Mouse (Mus musculus): ENCODE results near the gene Metrnl. TPM values are rescaled to one million over a fixed set of nuclear protein-coding genes. Genes with fewer than 3 reads are reported as not detected.
A peak's percentile ranks its signal among the peaks of the same experiment; 100 is the strongest.

Metrnl gene
- total RNA-seq, 2 experiments from 2014 or later, result 5.4 to 9.2 TPM

DNA sequence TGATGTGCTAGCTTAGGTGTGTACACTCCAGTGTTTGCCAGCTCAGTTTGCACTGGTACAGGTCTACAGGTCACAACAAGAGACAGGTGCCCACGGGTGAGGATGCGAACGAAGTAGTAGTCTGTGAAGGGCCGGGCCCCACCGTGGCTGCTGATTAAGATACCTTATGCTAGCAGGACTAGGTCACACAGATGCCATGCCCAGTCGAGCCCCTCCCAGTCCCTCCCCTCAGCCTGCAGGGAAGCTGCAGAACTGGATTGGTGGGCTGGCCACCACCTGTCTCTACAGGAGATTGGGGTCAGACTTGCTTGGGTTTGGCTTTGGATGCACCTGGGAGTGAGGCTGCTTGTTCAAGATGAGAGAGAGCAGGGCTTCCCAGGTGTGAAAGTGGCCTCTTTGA, 16.4 kb downstream of the Metrnl start:
- DNase-seq (ENCODE audit: extremely low spot score in 1 of 2, low spot score in 2 of 2), result no peak
- intact Hi-C loops (cut with DNase I), result no loop called here

DNA sequence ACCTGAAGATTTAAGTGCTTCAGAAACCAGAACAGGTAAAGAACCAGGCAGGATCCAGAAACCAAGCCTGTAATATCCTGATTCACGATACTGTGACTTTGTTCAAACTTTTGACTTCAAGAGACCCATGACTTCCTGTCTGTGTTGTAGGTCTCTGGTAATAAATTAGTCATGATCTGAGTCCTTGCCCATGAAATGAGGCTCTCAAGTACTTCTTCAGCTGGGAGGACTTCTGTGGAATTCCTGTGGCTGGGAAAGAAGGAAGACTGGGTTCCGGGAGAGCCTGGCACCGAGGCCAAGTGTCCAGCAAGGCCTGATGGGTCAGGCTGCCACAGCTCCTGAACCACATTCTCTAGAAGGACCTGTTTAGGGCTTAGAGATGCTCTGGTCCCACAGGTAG, 19.4 kb downstream of the Metrnl start:
- intact Hi-C loops (cut with DNase I), result no loop called here
- no peak for DNase-seq (ENCODE audit: extremely low spot score in 1 of 2, low spot score in 2 of 2)

DNA sequence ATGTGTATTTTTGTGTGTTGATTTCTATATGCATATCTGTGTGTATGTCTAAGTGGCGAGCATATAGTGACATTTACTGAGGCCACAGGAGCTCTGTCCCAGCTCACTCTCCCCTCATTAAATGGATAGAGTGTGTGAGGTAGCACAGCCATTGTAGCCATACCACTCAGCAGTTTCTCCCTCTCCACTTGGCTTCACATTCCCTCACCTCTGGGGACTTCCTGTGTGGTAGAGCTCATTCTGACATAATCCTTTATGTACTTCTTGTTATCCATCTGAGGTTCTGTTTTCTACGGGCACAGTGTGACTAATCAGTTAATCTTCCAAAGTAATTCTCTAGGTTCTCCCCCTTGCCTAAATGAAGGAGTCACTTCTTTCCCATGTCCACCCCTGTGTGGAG, 21.1 kb downstream of the Metrnl start:
- DNase-seq (ENCODE audit: extremely low spot score in 1 of 2, low spot score in 2 of 2), result no peak
- intact Hi-C loops (cut with DNase I), result no loop called here

DNA sequence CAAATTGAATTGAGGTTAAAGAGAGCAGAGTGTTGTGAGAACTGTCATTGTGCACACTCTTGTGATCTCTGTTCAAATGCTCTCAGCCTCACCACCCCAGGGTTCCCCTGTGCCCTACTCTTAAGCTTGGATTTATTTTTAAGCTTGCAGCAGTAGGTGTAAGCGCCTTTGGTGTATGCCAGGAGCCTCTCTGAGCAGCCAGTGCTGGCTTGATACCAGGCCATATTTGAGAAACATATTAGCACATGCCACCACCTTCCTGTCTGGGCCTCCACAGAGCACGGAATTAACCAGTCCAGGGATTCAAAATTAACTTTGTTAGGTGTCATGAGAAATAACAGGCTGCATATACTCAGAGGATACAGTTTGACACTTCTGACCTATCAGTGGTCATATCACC, 25.3 kb downstream of the Metrnl start:
- DNase-seq (ENCODE audit: extremely low spot score in 1 of 2, low spot score in 2 of 2), result no peak

DNA sequence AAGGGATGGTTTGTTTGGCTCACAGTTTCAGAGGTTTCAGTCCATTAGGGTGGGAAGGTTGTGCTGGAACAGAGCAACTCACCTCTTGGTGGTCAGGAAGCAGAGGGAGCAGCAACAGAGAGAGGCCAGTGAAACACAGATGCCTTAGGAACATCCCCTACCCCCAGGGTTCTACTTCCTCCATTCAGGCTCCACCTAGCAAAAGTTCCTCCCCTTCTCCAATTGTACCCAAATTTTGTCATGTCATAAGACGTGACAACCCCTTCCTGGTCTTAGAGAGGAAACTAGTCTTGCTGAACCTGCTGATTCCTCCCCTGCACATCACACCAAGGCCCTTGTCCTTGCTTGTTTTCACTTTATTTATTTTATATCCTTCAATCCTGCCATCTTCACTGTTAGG, 32.8 kb downstream of the Metrnl start:
- intact Hi-C loops (cut with DNase I), result no loop called here
- DNase-seq (ENCODE audit: extremely low spot score in 1 of 2, low spot score in 2 of 2), result no peak

More for the DNA sequence above, 25.3 kb downstream of the Metrnl start:
- intact Hi-C loops (cut with DNase I), result no loop called here

DNA sequence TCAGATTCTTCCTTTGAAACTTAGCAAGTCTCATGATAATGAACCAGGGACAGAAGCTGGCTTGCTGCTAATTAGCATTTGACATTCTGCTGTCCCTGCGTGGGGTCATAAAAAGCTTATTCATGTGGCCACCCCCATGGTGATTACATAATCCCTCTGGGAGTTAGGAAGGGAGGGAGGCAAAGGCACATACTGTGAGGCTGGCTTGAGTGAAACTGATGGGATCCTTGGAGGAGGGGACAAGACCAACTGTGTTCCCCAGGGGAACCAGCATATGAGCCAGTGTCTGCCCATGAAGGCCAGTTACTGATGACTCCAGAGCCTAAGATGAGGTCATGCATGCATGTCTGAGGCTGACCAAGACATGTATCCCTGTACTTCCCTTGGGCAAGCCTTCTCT, 33.5 kb downstream of the Metrnl start:
- DNase-seq (ENCODE audit: extremely low spot score in 1 of 2, low spot score in 2 of 2), result no peak
- intact Hi-C loops (cut with DNase I), result no loop called here

DNA sequence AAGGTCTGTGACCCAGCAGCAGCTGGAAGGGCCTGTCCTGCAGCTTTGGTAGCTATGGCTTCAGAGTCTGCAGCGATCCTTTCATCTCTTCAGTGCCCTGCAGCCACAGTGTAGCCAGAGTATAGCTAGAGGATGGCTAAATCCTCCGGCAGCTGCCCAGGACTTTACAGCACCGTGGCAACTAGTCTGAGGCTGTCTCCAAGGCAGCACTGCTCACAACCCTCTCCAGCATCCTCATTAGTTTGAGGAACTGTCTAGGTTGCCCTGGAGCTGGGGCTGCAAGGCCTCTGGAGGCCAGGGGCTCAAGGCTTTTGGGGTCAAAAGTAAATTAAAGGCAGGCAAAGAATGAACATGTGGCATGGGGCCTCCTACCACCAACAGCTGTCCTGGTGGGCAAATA, 37.3 kb downstream of the Metrnl start:
- intact Hi-C loops (cut with DNase I), result no loop called here
- no peak for DNase-seq (ENCODE audit: extremely low spot score in 1 of 2, low spot score in 2 of 2)

DNA sequence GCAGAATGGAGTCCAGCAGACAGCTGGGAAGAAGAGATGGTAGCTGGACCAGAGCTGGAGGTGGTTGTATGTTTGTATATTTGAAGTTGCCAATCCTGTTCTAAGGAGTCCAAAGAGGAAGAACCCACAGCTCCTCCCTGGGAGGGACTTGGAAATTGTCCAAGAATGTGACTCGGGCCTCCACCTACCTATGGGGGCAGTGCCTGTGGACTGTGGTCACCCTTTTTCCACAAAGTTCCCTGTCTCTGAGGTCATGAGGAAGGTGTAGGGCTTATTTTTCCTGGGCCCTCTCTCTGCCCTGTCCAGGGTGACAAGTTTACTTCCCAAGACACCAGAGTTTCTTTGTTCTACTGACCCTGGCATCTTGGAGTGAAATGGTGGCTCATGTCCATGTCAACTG, 39.6 kb downstream of the Metrnl start:
- intact Hi-C loops (cut with DNase I), result no loop called here
- no peak for DNase-seq (ENCODE audit: extremely low spot score in 1 of 2, low spot score in 2 of 2)

DNA sequence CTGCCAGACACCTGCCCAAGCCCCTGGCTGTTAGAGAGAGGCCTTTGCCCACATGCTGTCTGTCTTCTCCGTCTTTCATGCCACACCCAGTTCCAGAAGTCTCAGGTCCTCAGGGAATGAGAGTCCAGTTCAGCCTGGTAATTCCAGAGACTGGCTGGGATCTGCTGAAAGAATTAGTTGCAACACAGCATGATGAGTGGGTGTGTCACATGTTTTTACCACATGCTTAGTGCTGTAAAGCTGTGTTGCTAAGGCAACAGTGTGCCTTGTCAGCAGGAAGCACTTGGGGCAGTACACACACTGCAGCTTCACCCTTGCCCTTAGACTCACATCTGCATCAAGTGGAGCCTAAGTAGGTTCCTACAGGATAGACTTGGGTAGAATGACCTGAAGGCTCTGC, 40.1 kb downstream of the Metrnl start:
- peak in 1 of 2 experiments; percentile 31 for DNase-seq (ENCODE audit: extremely low spot score in 1 of 2, low spot score in 2 of 2)
- intact Hi-C loops (cut with DNase I), result no loop called here

DNA sequence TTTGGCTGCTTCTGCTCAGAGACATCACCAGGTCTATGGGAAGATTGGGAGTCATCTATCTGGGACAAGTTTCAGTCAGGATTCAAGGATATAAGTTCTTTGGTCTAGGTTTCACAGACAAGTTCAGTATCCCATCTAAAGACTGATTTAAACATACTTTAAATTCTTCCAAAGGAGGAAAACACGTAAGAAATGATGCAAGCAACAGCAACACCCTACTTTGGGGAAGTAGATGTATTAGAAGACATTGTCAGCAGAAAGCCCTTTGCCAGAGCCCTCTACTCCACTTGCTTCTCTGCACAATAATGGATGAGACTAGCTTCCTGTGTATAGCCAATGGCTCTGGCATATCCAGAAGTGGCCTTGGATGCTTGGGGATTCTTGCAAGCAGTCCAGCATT, 41.8 kb downstream of the Metrnl start:
- intact Hi-C loops (cut with DNase I), result no loop called here
- DNase-seq (ENCODE audit: extremely low spot score in 1 of 2, low spot score in 2 of 2), result no peak

DNA sequence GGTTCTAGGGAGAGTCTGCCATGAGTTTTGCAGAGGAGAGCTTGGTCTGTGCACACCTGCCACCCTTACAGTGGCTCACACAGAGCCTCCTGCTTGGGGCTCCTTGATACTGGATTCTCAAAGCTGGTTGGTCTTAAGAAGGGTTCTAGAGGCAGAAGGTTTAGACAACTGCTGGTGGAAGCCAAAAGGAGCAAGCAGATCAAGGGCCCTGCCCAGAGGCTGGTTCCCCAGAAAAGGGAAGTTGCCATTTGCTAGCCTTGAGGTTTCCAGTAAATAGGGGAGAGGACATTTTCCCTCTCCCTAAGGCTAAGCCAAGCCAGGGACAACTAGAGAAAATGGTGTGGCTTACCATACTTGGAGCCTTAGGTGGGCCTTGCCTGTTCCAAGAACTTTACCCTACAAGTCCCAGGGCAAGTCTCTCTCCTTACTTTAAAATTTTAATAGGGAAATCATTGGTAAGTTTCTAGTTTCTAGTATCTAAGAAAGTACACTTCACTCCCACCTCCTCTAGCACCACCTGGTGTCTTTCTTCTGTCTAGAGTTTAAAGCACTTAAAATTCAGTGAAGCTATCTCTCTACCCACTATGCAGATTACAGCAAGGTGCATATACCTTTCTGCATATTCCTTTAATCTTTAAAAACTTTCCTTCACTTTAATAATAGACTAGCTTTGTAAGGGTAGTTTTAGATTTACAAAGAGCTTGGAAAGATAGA, 42.7 kb downstream of the Metrnl start:
- intact Hi-C loops (cut with DNase I), result no loop called here
- DNase-seq (ENCODE audit: extremely low spot score in 1 of 2, low spot score in 2 of 2), result no peak

DNA sequence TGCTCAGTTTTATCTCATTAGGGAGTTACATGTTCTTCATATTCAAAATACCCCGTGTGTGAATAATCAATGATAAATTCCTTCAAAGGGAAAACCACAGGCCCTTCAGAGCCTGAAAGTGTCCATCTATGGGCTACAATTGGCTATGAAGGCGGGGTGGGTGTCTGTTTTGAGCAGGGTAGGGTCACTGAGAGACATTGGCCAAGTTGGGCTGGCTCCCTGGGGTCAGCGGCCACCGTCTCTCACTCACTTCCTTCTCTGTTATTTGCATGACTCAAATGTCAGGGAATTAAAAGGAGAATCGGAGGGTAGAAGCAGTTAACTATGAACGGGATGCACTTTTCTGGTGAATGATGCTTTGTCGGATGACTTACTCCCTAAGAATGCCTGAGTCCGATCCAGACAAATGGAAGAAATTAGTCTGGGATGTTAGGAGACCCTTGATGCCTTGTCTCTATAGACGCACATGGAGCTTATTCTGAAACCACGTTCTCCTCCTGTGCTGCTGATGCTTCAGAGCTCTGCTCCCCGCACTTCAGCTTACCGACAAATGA, 45.7 kb downstream of the Metrnl start:
- intact Hi-C loops (cut with DNase I), result no loop called here
- no peak for DNase-seq (ENCODE audit: extremely low spot score in 1 of 2, low spot score in 2 of 2)

DNA sequence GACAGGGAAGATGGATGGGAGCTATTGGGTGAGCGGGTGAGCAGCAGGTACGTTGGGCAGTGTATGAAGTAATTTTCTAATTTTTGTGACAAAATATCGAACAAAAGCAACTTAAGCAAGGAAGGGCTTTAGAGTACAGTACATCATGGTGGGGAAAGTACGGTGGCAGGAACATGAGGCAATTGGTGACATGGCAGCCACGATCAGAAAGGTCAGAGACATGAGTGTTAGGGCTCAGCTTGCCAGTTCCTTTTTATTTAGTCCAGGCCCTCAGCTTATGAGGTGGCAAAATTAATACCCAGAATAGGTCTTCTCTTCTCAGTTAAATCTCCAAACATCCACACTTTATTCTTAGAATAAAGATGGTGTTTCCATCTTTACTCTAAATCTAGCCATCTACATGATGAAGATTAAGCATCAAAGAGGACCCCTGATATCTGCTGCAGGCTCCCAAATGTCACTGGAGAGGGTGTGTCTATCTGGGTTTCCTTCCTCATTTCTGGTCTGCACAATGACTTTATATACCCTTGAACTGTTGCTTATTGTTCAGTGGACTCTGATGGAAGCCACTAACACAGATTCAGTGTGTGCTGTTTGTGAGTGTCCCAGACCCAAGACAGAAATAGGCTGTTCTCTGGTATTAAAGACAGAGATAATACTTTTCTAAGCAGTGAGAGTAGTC, 46.8 kb downstream of the Metrnl start:
- no peak for DNase-seq (ENCODE audit: extremely low spot score in 1 of 2, low spot score in 2 of 2)
- intact Hi-C loops (cut with DNase I), result no loop called here

Other genes starting within 250 kb of the Metrnl start
- 10 to 100 TPM; 57.4 to 57.9 TPM for gene Tbcd, start 249.6 kb upstream of the Metrnl start, total RNA-seq (2021)
- gene Zfp750, start 182.2 kb upstream of the Metrnl start, total RNA-seq (2021), result not detected
- 1 to 10 TPM; 6.9 to 7.0 TPM for gene B3gntl1, start 28.4 kb upstream of the Metrnl start, total RNA-seq (2021)
- not detected for gene Ptchd3, start 128.7 kb downstream of the Metrnl start, total RNA-seq (2021)